Mouse (Mus musculus) lung, adult 2 months (tissue): Measurements from ENCODE around the gene Dmwd. TPM values are rescaled to one million over a fixed set of nuclear protein-coding genes. Genes with fewer than 3 reads are reported as not detected.

Experiments used
- DNase-seq: peaks from one replicate; pipeline ENCODE4 v3.0.0; 2022
- H3K4me1 ChIP-seq: fragments of 200-500 bp; 2 replicates; pipeline ENCODE4 v1.6.1; 2011; ENCODE audit warnings: low read length; ENCODE audit not compliant: control insufficient read depth, insufficient read depth
- H3K4me3 ChIP-seq: fragments of 200-500 bp; replicated peaks from 2 replicates; pipeline ENCODE3; 2011; ENCODE audit warnings: low read depth, mild to moderate bottlenecking, control low read depth, low read length; ENCODE audit errors: extremely low read depth
- CTCF ChIP-seq: fragments of 200-500 bp; IDR thresholded peaks from 2 replicates; pipeline ENCODE4 v1.5.1; 2011; ENCODE audit warnings: mild to moderate bottlenecking, low read length, control low read depth; ENCODE audit not compliant: insufficient read depth
- POLR2A ChIP-seq: fragments of 200-500 bp; IDR thresholded peaks from 2 replicates; pipeline ENCODE4 v1.6.1; 2011; ENCODE audit warnings: low read depth, mild to moderate bottlenecking, control low read depth, low read length, borderline replicate concordance; ENCODE audit errors: extremely low read depth
- WGBS: fragments of 180-500 bp; shearing (Covaris S2); methylation state at CpG from one replicate; pipeline ENCODE4 v1.1.7; 2018; 5-methylcytosine and 5-hydroxymethylcytosine counted together
- polyA plus RNA-seq: library from polyadenylated mRNA; depleted of rRNA; stranded (reverse); fragments of >200 nt; gene quantifications from 2 replicates; pipeline ENCODE4 v1.2.3, GENCODE M21; 2012

Dmwd gene
- polyA plus RNA-seq, 1 experiment, result 101 TPM

- WGBS, result under 1% methylated on average over 14 of the region's 15 CpGs
Observed at GRCm38 (mm10) chr7:19093174-19093521, 17.1 kb downstream of the Dmwd start.

GRCm38 (mm10) chr7:19093537-19094385 lies 17.7 kb downstream of the Dmwd start:
- peak overlapping the region; percentile 82 for H3K4me3 ChIP-seq
- DNase-seq, result peak; percentile 93
- H3K4me1 ChIP-seq, result peaks cover 4% of the 10 kb centered on the region; the same call in 1 of the 2 replicates
- WGBS, result under 1% methylated on average over 45 of the region's 45 CpGs
- no peak for TF ChIP-seq CTCF
- TF ChIP-seq POLR2A, result peak; percentile 90

More at GRCm38 (mm10) chr7:19093174-19093521, 17.1 kb downstream of the Dmwd start:
- Histone ChIP-seq H3K4me1 (peaks cover 4% of the 10 kb centered on the region; the same call in 1 of the 2 replicates), H3K4me3 (peak overlapping the region; percentile 42)
- DNase-seq, result peak; percentile 89
- TF ChIP-seq CTCF (peak; percentile 65), POLR2A (no peak)

- Histone ChIP-seq H3K4me1 (peaks cover 4% of the 10 kb centered on the region; the same call in 1 of the 2 replicates), H3K4me3 (peak within 1 kb of the TSS; percentile 82)
- TF ChIP-seq CTCF (no peak), POLR2A (no peak)
- under 1% methylated on average over 27 of the region's 36 CpGs for WGBS
- no peak for DNase-seq
Observed at GRCm38 (mm10) chr7:19094471-19094825, 18.4 kb downstream of the Dmwd start, which contains the start of gene Six5. TSS of gene Six5 (plus strand) at chr7:19094594.

GRCm38 (mm10) chr7:19094826-19095750 lies 19.1 kb downstream of the Dmwd start:
- peak; percentile 12; the same call in 1 of the 2 replicates for TF ChIP-seq POLR2A
- TF ChIP-seq CTCF, result no peak
- under 1% methylated on average over 83 of the region's 87 CpGs for WGBS
- peaks cover 4% of the 10 kb centered on the region; the same call in 1 of the 2 replicates for H3K4me1 ChIP-seq
- H3K4me3 ChIP-seq, result peak overlapping the region; percentile 82
- peak; percentile 69 for DNase-seq

- Histone ChIP-seq H3K4me3 (peak overlapping the region; percentile 10), H3K4me1 (peaks cover 4% of the 10 kb centered on the region; the same call in 1 of the 2 replicates)
- no peak for DNase-seq
- TF ChIP-seq POLR2A (no peak), CTCF (no peak)
- WGBS, result 2% methylated on average over 19 of the region's 19 CpGs
Observed at GRCm38 (mm10) chr7:19095751-19096110, 19.7 kb downstream of the Dmwd start.

- H3K4me3 ChIP-seq, result no peak overlapping the region
- TF ChIP-seq CTCF (no peak), POLR2A (no peak)
- peaks cover 4% of the 10 kb centered on the region; the same call in 1 of the 2 replicates for H3K4me1 ChIP-seq
- DNase-seq, result no peak
- 82% methylated on average over 5 of the region's 5 CpGs for WGBS
Observed at GRCm38 (mm10) chr7:19096421-19096976, 20.5 kb downstream of the Dmwd start.

GRCm38 (mm10) chr7:19097217-19097616 lies 21.2 kb downstream of the Dmwd start:
- TF ChIP-seq POLR2A (no peak), CTCF (no peak)
- peaks cover 4% of the 10 kb centered on the region; the same call in 1 of the 2 replicates for H3K4me1 ChIP-seq
- no peak overlapping the region for H3K4me3 ChIP-seq
- 50% methylated on average over 2 of the region's 2 CpGs for WGBS
- no peak for DNase-seq

GRCm38 (mm10) chr7:19097863-19098262 lies 21.8 kb downstream of the Dmwd start:
- TF ChIP-seq POLR2A (no peak), CTCF (no peak)
- Histone ChIP-seq H3K4me1 (peaks cover 4% of the 10 kb centered on the region; the same call in 1 of the 2 replicates), H3K4me3 (no peak overlapping the region)
- DNase-seq, result no peak

GRCm38 (mm10) chr7:19098811-19099210 lies 22.8 kb downstream of the Dmwd start:
- 84% methylated on average over 7 of the region's 7 CpGs for WGBS
- DNase-seq, result no peak
- Histone ChIP-seq H3K4me3 (no peak overlapping the region), H3K4me1 (0 out of 2 replicates have a peak, but pooled peaks cover 4% of the 10 kb centered on the region)
- TF ChIP-seq POLR2A (no peak), CTCF (no peak)
